Mouse (Mus musculus): ENCODE results near the gene Drap1.

The Drap1 gene

DNA sequence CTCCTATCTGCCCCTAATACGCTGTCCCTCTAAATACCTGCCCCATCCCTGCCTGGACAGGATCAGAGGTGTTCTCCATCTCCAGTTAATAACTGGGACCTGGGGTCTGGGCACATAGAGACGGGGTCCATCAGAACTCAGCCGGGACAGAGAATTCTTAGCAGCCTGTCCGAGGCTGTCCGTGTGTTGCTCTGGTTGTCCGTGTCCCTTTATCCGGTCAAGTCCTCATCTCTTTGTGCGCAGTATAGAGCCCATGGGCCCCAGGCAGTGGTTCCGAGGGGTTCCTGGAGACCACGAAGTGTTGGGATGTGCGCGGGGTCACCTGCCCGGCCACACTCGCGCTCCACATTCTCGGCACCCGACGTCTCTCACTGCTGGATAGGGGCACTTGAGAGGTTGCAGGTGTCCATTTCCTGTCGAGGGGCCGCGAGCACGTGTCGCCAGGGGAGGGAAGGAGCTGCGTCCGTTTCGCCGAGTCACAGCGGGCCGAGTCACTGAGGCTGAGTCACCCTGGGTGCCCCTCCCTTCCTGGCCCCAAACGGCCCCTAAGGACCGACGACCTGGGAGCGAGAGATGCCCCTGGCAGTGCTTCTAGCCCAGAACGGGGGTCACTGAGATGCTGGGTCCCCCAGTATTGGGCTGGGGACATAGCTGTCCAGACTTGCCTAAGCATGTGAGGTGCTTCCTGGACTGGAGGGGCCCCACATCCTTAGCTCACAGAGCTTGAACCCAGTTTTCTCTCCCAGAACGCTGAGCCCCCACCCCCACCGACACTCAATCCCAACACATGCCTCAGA is 23.8 kb upstream of the Drap1 start:
- DNase-seq (ENCODE audit: low read depth): peak; percentile 71

DNA sequence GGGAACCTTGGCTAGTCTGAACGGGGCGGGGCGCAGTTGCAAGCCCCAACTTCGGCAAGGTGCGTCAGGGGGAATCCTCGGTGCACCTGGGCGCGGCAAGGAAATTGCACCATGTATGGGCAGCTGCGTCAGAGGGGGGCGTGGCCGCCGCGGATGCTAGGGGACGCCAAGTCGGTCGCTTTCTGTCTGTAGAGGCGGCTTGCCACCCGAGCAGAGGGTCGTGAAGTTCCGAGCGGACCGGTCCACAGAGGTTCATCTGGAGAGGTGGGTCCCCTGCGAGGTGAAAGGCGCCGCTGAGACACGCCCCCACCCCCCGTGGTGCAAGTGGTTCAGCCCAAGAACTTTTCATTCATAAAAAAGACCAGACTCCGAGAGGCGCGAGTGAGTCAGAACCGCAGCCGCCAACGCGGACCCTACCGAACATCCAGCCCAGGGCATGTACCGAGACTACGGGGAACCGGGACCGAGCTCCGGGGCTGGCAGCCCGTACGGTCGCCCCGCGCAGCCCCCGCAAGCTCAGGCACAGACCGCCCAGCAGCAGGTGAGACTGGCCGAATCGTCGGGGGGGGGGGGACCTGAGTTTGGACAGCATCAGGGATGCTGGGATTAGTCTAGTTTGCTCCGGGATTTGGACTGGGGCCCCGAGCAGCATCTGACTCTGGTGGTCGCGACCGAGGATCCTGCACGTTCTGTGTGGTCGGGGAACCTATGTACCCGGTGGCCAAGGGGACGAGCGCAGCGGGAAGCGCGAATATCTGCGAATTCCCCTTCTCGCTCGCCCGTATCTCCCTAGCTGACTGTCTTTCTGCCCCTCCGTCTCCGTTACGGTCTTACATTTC is 23.0 kb upstream of the Drap1 start, which contains the start of gene Fosl1:
Gene Fosl1 (plus strand): TSS at position 33 of the 839 bp plus-strand sequence.
- peak; percentile 89 for DNase-seq (ENCODE audit: low read depth)

DNA sequence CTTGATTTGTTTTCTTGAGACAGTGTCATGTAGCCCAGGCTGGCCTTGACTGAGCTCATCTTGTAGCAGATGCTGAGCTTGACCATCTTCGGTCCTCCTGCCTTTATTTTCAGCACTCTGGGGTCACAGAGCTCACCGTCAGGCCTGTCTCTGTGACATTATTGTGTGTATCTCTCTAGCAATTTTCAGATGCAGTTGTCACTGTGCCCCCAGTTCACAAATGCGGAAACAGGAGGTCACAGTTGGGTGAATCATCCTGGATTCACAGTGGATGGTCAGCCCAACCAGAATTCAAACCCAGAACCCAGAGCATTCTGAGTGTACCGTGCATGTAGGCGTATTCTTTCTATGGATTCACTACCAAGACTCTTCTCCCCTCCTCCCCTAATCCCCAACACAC is 21.0 kb upstream of the Drap1 start:
- DNase-seq (ENCODE audit: low read depth): no peak

DNA sequence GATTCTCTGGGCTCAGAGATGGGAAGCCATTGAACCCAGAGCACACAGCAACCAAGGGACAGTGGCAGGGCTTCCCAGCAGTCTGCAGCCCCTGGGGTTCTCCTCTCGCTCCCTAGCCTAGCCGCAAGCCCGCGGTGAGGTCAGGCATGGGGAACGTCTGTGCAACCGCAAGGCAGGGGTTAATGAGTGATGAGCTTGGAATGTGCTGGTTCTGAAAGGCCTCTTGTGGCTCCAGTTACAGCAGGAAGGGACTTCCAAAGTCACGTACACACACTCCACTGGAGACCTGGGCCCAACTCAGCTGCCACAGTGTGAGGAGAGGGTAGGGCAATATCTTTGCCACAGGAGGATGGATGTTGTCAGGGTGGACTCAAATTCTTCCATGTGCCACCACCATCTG is 20.2 kb upstream of the Drap1 start:
- DNase-seq (ENCODE audit: low read depth): peak; percentile 92

DNA sequence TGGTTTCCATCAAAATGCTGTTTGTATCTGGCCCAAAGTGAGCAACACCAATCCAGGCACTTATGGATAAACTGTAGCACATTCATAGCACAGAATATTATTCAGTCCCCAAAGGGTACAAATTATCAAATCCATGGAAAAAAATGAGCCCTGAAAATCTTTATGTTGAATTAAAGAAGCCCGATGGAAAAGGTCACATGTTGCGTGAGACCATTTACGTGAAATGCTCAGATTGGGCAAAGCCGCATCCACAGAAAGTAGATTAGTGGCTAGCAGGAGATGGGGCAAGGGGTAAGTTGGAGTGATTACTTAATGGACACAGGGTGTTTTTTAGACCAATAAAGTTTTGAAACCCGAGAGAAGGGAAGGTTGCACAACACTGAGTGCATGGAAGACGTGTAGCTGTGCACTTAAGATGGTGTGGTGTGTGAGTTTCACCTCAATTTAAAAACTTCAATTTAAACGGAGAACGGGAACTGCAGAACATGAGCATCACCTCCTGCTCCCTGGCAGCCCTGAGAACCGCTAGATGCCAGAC is 19.7 kb upstream of the Drap1 start:
- peak; percentile 88 for DNase-seq (ENCODE audit: low read depth)

DNA sequence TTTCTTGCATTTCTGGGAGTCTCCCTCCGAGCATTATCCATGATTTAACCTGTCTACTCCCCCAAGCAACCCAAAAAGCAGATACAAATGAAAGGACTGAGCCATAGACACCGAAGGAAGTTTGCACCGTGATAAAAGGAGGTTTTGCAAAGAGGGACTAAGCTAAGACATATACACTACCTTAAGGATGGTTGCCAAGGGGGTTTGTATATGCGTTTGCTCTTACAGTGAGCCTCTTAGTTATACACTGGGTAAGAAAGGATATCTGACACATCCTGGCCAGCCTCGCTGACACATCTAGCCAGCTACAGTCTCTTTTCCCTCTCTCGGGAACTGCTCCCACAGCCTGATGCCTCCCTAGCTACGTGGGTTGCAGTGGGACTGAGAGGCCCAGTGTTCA is 9.2 kb upstream of the Drap1 start:
- peak; percentile 61 for DNase-seq (ENCODE audit: low read depth)

DNA sequence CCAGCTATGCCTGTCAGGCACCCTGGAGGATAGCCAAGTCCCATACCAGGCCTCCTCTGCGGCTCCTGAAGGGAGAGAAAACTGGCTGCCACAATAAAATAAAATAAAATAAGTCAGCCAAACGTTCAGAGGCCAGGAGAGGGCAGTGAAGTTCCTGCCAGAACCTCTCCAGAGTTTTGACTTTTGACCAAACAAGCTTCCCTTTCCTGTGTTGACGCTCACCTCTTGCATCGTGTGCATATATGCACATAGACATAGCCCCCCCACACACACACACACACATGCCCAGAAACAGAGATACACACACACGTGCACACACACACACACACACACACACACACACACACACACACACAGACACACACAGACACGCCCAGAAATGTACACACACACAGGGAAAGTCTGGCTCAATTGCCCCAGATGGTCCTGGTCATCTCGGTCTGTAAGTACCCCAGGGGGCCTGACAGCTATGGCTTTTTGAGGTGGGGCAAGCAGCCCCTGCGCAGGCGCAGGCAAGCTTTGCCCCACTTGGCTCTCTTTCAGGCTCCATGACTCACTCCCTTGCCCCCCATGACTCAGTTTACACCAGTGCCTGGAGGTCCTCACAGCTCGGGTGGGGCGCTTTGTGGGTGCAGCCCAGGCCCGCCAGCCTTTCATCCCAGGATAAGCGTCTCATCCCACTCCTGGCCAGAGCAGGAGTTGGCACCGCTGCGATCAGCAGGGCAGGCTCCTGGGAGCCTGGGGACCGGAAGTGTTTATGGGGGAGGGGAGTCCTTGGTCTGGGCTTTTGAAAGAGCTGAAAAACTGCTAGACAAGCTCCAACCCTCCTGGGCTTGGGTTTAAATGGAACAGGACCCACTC is 8.4 kb upstream of the Drap1 start:
- peak; percentile 94 for DNase-seq (ENCODE audit: low read depth)

DNA sequence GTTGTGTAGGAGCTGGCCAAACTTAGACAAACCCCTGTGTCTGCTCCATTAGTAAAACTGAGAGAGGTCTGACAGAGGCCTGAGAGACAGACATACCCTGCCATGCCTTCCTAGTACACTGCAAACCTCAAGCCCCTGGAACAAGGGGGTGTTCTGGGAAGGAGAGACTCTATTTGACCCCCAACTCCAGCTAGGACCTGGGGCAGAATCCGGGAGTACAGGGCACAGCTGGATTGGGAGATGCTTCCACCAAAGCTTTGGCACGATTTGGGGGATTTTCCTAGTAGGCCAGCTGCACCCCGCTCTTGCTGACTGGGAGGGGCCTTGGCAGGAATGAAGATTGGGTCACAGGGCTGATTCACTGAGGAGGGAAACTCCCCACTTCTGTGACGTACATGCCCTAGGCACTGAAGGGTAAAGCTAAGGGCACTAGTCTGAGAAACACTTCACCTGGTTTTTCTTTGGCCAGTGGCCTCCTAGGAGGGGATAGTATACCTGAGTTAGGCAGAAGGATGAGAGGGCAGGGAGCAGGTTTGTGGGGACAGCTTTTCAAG is 7.2 kb upstream of the Drap1 start:
- peak; percentile 93 for DNase-seq (ENCODE audit: low read depth)

DNA sequence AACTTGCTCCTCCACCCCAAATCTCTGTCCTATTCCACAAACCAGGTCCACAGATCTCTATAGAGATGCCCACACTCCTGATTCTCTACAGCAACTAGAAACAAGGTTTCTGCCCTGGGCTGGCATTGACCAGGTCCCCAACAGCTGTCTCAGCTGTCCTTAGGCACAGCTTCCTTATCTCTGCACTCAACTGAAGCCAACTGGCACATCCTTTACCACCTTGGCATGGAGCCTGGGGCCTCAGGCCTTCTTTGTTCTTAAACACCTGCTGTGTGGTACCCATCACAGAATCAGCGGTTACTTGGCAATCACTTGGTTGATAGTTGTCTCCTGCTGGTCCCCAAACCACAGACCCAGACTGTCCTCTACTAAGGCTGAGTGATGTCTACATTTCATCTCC is 5.6 kb upstream of the Drap1 start:
- DNase-seq (ENCODE audit: low read depth): peak; percentile 37

DNA sequence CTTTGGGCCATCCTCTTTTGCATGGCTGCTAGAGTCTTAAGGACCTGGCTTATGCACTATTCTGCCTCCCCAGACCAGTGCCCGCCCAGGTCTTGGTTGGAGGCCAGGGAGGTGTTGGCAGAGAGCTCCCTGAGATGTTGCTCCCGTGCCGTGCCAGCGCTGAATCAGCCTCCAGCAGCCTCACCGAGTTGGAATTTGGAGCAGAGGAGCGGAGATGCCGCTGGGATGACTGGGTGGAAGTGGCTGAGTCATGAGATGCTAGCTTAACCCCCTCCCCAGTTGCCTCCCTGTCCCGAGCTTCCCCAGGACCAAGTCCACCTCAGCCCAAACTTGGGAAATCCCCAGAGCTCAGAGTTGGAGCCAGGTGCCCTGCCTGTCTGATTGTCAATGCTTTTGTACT is 5.0 kb upstream of the Drap1 start:
- DNase-seq (ENCODE audit: low read depth): peak; percentile 98

DNA sequence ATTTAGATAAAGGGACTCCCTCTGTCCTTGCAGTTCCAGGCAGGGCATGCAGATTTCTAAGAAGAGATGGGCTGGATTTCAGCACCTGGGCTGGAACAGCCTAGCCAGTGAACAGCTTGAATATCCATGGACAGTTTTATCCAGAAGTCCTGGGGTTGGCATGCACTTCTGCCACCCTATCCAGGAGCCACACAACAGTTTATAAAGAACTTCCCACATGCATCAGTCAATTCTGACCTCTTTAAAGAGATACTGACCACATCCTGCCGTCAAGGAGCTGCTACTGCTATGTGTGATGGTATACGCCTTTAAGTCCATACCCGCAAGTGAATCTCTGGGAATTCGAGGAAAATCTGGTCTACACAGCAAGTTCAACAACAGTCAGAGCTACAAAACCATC is 4.4 kb upstream of the Drap1 start:
- DNase-seq (ENCODE audit: low read depth): no peak

DNA sequence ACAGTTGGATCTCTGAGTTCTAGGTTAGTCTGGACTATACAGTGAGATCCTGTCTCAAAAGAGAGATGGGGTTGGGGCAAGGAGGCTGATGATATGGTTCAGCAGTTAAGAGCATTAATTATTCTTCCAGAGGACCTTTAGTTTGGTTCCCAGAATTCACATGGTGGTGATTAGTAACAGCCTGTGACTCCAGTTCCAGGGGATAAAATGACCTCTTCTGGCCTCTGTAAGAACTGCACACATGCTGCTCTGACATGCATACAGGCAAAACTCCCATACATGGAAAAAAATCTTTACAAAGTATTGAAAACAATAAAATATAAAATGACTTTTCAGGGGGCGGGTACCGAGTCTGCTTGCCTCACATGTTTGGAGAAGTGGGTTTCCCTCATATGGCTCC is 3.3 kb upstream of the Drap1 start:
- DNase-seq (ENCODE audit: low read depth): peak; percentile 83

DNA sequence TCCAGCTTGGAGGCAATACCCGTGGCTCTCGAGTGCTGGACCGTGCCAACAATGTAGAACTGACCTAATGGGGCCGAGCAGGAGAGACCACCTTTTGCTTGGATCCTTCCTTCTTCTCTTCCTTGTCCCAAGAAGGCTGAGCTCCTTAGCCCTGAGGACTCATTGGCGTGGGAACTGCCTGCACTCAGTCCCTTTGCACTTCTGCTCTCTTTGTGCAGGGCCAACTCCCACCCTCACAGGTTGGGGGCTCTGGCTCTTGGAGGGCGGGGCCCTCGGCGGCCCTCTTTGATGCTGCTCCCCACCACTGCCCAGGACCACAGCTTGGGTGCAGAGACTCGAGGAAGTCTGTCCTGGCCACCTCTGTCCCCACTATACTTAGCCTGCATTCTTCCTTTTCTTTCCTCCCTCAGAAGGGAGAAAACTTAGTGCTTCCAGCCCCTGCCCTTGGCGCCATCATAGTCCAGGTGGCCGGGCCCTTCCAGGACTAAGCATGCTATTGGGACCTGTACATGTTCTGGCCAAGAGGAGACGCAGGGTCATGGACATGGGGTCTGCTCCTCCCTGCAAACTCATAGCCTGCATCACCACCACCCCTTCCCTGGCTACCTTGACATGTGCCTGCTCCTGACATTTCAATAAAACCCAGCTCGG is 2.0 kb upstream of the Drap1 start:
- DNase-seq (ENCODE audit: low read depth): no peak

DNA sequence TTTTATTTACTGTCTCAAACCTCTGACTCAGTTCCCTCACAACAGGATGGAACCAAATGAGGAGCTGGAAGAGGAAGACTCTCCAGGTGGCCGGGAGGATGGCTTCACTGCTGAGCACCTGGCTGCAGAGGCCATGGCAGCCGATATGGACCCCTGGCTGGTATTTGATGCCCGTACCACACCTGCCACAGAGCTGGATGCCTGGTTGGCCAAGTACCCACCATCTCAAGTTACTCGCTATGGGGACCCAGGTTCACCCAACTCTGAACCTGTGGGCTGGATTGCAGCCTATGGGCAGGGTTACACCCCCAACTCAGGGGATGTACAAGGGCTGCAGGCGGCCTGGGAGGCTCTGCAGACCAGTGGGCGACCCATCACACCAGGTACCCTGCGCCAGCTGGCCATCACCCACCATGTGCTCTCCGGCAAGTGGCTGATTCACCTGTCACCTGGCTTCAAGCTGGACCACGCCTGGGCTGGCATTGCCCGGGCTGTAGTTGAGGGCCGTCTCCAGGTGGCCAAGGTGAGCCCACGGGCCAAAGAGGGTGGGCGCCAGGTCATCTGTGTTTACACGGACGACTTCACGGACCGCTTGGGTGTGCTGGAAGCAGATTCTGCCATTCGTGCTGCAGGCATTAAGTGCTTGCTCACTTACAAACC is 1.3 kb upstream of the Drap1 start:
- DNase-seq (ENCODE audit: low read depth): no peak

DNA sequence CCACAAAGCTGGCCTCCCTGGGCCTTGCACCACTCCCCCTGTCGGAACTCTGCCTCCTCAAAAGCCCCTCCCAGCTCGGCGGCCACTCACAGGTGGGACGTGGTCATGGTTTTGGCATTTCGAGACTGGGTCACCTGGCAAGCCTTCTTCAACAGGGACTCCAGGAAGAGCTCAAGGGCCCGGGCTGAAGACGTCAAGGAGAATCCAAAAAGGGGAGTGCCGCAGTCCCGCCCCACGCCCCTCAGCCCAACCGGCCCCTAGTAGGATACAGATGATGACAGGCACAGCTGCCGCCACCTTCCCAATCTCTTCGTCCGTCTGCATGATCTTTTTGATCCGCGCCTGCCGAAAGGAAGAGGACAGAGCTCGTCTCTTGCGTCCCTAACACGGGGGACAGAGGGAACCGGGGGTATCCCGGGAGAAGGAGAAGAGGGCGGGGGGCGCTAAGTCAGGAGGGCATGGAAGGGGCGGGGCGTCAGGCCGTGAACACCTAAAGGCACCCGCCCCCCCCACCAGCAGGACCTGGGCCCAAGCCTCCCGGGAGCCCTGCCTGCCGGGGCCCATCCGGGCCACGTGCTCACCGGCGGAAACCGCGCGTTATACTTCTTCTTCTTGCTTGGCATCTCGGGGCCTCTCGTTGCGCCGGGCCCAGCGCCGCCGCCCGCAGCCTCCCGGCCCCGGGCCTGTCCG is 542 bp downstream of the Drap1 start:
- peak; percentile 81 for DNase-seq (ENCODE audit: low read depth)

DNA sequence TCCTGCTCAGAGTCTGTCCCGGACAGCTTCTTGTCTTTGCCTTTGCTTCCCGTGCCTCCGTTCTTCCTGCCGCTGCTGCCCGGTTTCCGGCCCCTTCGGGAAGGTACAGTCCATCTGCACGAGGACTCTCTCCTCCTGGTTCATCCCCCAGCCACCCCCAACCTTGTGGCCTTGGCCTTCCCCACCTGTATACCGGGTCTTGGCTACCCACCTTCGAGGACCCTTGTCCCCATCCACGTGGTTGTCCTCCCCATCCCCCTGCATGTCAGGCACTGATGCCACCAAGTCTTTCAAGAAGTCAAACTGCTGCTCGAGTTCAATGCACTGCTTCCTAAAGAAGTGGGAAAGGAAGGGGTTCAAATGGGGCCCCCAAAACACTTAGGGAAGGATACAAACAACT is 1.2 kb downstream of the Drap1 start:
- DNase-seq (ENCODE audit: low read depth): no peak

DNA sequence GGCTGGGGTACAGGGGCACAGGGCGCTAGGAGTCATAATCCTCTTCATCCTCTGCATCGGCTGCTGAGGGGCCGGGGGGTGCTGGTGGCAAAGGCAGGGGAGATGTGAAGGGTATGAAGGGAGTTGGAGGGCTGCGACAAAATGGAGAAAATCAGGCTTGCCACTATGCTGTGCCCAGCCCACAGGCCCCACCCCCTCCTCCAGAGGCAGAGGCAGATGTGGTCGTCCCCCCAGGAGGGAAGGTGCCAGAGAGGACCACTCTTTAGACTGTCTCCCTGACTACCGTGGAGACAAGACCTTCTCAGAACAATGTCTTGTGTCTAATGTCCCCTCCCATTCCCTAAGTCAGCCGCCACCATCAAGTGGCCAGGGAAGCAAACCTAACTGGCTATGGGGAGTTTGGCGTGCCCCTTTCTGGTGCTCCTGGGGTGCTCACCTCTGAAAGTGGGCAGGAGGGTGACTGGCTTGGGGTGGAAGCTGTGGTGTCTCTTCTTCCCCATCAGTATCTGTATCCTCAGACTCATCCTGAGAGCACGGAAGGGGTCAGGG is 1.8 kb downstream of the Drap1 start:
- no peak for DNase-seq (ENCODE audit: low read depth)

DNA sequence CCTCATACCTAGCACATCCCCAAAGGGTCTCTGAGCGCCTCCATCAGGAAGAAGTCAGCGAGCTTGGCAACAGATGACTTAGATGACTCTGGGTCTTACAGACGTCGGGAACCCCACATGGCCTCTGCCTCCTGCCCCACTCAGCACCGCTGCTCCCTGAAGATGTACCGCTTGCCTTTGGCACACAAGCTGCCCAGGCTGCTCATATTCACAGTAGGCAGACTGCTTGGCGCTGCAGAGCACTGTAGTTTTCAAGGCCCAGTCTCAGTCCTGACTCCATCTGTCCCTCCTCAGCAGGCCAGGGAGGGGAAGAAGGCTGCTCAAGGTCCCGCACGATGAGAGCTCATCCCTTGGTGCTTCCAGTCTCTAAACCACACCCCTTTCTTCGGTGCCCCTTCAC is 2.5 kb downstream of the Drap1 start:
- no peak for DNase-seq (ENCODE audit: low read depth)

DNA sequence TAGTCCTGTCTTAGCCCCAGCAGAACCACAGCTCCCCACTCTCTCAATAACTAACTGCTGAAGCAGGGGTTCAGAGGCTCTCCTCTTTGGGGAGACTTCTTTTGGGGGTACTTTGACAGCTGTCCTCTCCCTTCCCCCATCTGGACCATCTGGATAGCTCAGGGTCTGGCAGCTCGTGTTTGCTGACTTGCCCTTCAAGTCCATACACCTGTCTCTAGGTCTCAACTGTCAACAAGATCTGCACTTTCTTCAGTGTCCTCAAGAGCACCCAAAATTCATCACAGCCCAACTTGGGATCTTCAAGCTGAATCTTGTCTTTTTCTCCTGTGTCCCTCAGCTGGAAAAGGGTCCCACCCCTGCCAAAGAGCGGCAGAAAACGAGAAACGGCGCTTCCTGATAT is 3.0 kb downstream of the Drap1 start:
- DNase-seq (ENCODE audit: low read depth): no peak

DNA sequence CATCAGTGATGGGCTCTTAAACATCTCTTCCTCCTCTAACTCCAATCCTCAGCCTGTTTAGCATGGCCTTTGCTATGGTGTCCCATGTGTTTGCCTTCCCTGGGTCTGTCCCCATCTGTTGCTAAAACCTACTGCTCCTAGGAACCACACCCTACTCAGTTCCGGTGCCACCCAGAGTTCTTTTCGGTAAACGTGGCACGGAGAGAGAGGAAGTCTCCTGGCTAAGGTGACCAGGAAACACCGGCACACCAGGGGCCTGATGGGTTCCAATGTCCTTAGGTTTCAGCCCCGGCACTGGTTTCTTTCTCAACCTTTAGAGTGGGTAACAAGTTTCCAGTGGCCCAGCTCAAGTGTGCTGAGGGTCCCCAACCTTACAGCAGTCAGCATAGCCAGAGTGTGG is 4.2 kb downstream of the Drap1 start:
- no peak for DNase-seq (ENCODE audit: low read depth)

Data from NIH3T3 (cell line).